Mouse (Mus musculus): Measurements from ENCODE around the gene Mterf4. TPM values are rescaled to one million over a fixed set of nuclear protein-coding genes. Genes with fewer than 3 reads are reported as not detected.

The Mterf4 gene
- polyA plus RNA-seq, 2 experiments = 20.3 to 23.6 TPM

DNA sequence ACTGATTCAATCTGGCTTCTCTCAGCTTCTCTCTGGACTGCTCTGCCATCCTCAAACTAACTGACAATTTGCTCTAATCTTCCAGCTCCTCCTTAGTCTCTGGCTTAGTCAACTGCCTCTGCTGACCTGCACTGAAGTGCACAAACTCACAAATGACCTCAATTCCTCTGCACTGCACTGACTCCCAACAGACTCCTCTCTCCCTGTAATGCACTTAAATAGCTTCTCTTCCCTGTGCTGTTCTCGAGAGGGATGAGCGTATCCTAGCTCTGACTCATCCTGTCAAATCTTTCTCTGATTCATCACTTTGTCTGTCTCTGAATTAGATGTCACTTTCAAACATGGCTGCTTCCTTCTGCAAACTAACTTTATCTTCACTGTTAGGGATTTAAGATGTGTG, 37.5 kb downstream of the Mterf4 start:
- TF ChIP-seq POLR2A (IDR thresholded peaks at IDR 0.05; ENCODE audit: borderline replicate concordance, extremely low read depth, insufficient read depth, insufficient read length) = no peak
- peaks cover 5% of the 10 kb centered on the region; the same call in 1 of the 2 replicates for H3K4me1 ChIP-seq (ENCODE audit: control insufficient read depth, insufficient read depth, low read length)
- 77% methylated on average over 2 of the region's 2 CpGs for WGBS

DNA sequence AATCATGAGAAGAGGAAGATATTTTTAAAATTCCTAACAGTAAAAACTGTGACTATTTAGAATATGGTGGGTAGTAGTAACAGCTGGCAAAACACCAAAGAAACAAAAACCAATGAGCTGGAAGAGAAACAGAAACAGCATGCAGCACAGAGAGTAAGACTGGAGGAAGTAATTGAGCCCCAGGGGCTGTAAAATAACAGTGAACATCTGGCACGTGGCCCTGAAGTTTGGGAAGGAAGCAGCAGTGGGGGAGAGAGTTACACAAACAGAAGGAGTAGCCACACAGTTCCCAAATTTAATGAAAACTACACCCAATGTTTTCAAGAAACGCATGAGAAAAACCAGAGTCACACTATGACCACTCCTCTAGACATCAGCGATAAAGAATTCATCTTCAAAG, 38.5 kb downstream of the Mterf4 start:
- H3K4me2 ChIP-seq (replicated peaks; ENCODE audit: low read depth, low read length, severe bottlenecking) = no peak overlapping the region
- DNase-seq (ENCODE audit: low spot score) = peak; percentile 68
- no peak overlapping the region for H3K27ac ChIP-seq (replicated peaks; ENCODE audit: low read depth, low read length)
- peaks cover 5% of the 10 kb centered on the region; the same call in 1 of the 2 replicates for H3K4me1 ChIP-seq (ENCODE audit: control insufficient read depth, insufficient read depth, low read length)
- TF ChIP-seq POLR2A (IDR thresholded peaks at IDR 0.05; ENCODE audit: borderline replicate concordance, extremely low read depth, insufficient read depth, insufficient read length) = no peak
- no peaks in the 10 kb centered on the region for H3K27me3 ChIP-seq (ENCODE audit: control insufficient read depth, insufficient read depth, low read length)
- ATAC-seq (ENCODE audit: low FRiP score, low read depth) = peak; percentile 25; the same call in 1 of the 2 replicates
- no peak overlapping the region for H3K4me3 ChIP-seq (replicated peaks; ENCODE audit: low read length)
- no peaks in the 10 kb centered on the region for H3K9me3 ChIP-seq (ENCODE audit: control insufficient read depth, low read length)
- 27% methylated on average over 3 of the region's 3 CpGs for WGBS
- H3K36me3 ChIP-seq (ENCODE audit: control insufficient read depth, insufficient read depth, low read length) = peaks cover 19% of the 10 kb centered on the region
- H3K9ac ChIP-seq (ENCODE audit: low read depth, low read length, severe bottlenecking) = no peak overlapping the region

More for the DNA sequence above, 37.5 kb downstream of the Mterf4 start:
- Histone ChIP-seq H3K4me2 (replicated peaks; ENCODE audit: low read depth, low read length, severe bottlenecking) (no peak overlapping the region), H3K9ac (ENCODE audit: low read depth, low read length, severe bottlenecking) (no peak overlapping the region), H3K27ac (replicated peaks; ENCODE audit: low read depth, low read length) (no peak overlapping the region), H3K27me3 (ENCODE audit: control insufficient read depth, insufficient read depth, low read length) (no peaks in the 10 kb centered on the region), H3K4me3 (replicated peaks; ENCODE audit: low read length) (no peak overlapping the region), H3K36me3 (ENCODE audit: control insufficient read depth, insufficient read depth, low read length) (peaks cover 23% of the 10 kb centered on the region), H3K9me3 (ENCODE audit: control insufficient read depth, low read length) (no peaks in the 10 kb centered on the region)
- DNase-seq (ENCODE audit: low spot score) (no peak), ATAC-seq (ENCODE audit: low FRiP score, low read depth) (no peak)

- Histone ChIP-seq H3K36me3 (ENCODE audit: control insufficient read depth, insufficient read depth, low read length) (peaks cover 18% of the 10 kb centered on the region), H3K4me1 (ENCODE audit: control insufficient read depth, insufficient read depth, low read length) (peaks cover 22% of the 10 kb centered on the region), H3K4me3 (replicated peaks; ENCODE audit: low read length) (no peak overlapping the region), H3K27me3 (ENCODE audit: control insufficient read depth, insufficient read depth, low read length) (no peaks in the 10 kb centered on the region), H3K9me3 (ENCODE audit: control insufficient read depth, low read length) (no peaks in the 10 kb centered on the region), H3K9ac (ENCODE audit: low read depth, low read length, severe bottlenecking) (no peak overlapping the region), H3K4me2 (replicated peaks; ENCODE audit: low read depth, low read length, severe bottlenecking) (no peak overlapping the region), H3K27ac (replicated peaks; ENCODE audit: low read depth, low read length) (no peak overlapping the region)
- WGBS = 91% methylated on average over 1 of the region's 1 CpGs
- ATAC-seq (ENCODE audit: low FRiP score, low read depth) (no peak), DNase-seq (ENCODE audit: low spot score) (no peak)
- no peak for TF ChIP-seq POLR2A (IDR thresholded peaks at IDR 0.05; ENCODE audit: borderline replicate concordance, extremely low read depth, insufficient read depth, insufficient read length)
Measured at GRCm38 (mm10) chr1:93257560-93257959, 48.2 kb downstream of the Mterf4 start.

- no peak overlapping the region for H3K9ac ChIP-seq (ENCODE audit: low read depth, low read length, severe bottlenecking)
- DNase-seq (ENCODE audit: low spot score) (no peak), ATAC-seq (ENCODE audit: low FRiP score, low read depth) (no peak)
- no peak overlapping the region for H3K4me2 ChIP-seq (replicated peaks; ENCODE audit: low read depth, low read length, severe bottlenecking)
- TF ChIP-seq POLR2A (IDR thresholded peaks at IDR 0.05; ENCODE audit: borderline replicate concordance, extremely low read depth, insufficient read depth, insufficient read length) = no peak
- no peak overlapping the region for H3K27ac ChIP-seq (replicated peaks; ENCODE audit: low read depth, low read length)
- H3K9me3 ChIP-seq (ENCODE audit: control insufficient read depth, low read length) = no peaks in the 10 kb centered on the region
- H3K27me3 ChIP-seq (ENCODE audit: control insufficient read depth, insufficient read depth, low read length) = no peaks in the 10 kb centered on the region
- peaks cover 5% of the 10 kb centered on the region; the same call in 1 of the 2 replicates for H3K36me3 ChIP-seq (ENCODE audit: control insufficient read depth, insufficient read depth, low read length)
- H3K4me1 ChIP-seq (ENCODE audit: control insufficient read depth, insufficient read depth, low read length) = peaks cover 32% of the 10 kb centered on the region
- H3K4me3 ChIP-seq (replicated peaks; ENCODE audit: low read length) = no peak overlapping the region
- 85% methylated on average over 7 of the region's 7 CpGs for WGBS
Measured at GRCm38 (mm10) chr1:93255761-93256160, 50.0 kb downstream of the Mterf4 start.

DNA sequence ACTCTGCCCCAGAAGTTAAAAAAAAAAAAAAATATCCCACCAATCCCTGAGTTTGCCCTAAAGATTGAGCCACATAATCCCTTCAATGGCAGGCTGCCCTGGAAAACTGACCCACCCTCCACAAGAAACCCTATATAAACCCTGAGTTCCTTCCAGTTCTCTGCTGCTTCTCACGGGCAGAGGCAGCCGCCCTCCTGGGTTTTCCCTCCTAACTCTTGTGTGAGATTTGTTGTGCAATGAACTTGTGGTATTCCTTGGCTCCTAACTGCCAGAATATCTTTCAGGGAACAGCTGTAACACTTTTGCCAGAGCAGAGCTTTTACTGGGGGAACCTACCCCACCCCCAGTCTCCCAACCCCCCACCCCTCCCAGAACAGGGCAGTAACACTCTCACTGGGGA, 53.1 kb downstream of the Mterf4 start:
- DNase-seq (ENCODE audit: low spot score) (no peak), ATAC-seq (ENCODE audit: low FRiP score, low read depth) (no peak)
- Histone ChIP-seq H3K27me3 (ENCODE audit: control insufficient read depth, insufficient read depth, low read length) (no peaks in the 10 kb centered on the region), H3K9ac (ENCODE audit: low read depth, low read length, severe bottlenecking) (peak overlapping the region; percentile 12; the same call in 1 of the 2 replicates), H3K36me3 (ENCODE audit: control insufficient read depth, insufficient read depth, low read length) (peaks cover 5% of the 10 kb centered on the region; the same call in 1 of the 2 replicates), H3K9me3 (ENCODE audit: control insufficient read depth, low read length) (no peaks in the 10 kb centered on the region), H3K4me1 (ENCODE audit: control insufficient read depth, insufficient read depth, low read length) (peaks cover 32% of the 10 kb centered on the region), H3K27ac (replicated peaks; ENCODE audit: low read depth, low read length) (0 out of 2 replicates have a peak overlapping the region, but pooled peaks have one; percentile 33), H3K4me2 (replicated peaks; ENCODE audit: low read depth, low read length, severe bottlenecking) (no peak overlapping the region), H3K4me3 (replicated peaks; ENCODE audit: low read length) (no peak overlapping the region)
- WGBS = 6% methylated on average over 2 of the region's 2 CpGs
- no peak for TF ChIP-seq POLR2A (IDR thresholded peaks at IDR 0.05; ENCODE audit: borderline replicate concordance, extremely low read depth, insufficient read depth, insufficient read length)

Small RNAs within 50 kb of the gene (microRNA-seq; reads per million reads assigned to microRNA genes)
- not detected for gene Mir6345
- 0.92 reads per million for gene Mir6901
- gene Mir6902 = not detected

Other genes with a start within 250 kb of the Mterf4 start
- gene Kif1a, start 204.0 kb downstream of the Mterf4 start, polyA plus RNA-seq (2012; rRNA removed) = 8.1 and 10.4 TPM in 2 replicates
- 16.4 and 17.5 TPM in 2 replicates for gene Kif1a, start 204.0 kb downstream of the Mterf4 start, polyA plus RNA-seq (2014; fragmentation: Nextera tagmentation; extraction: Ambion mirVana)
- gene Agxt, start 170.7 kb downstream of the Mterf4 start, polyA plus RNA-seq (2012; rRNA removed) = not detected in 2 replicates
- not detected in 2 replicates for gene Agxt, start 170.7 kb downstream of the Mterf4 start, polyA plus RNA-seq (2014; fragmentation: Nextera tagmentation; extraction: Ambion mirVana)
- gene 2310007B03Rik, start 145.0 kb downstream of the Mterf4 start, polyA plus RNA-seq (2012; rRNA removed) = 2.9 and 4.2 TPM in 2 replicates
- 6.9 and 9.0 TPM in 2 replicates for gene 2310007B03Rik, start 145.0 kb downstream of the Mterf4 start, polyA plus RNA-seq (2014; fragmentation: Nextera tagmentation; extraction: Ambion mirVana)
- 0.39 and 0.46 TPM in 2 replicates for gene Crocc2, start 137.2 kb downstream of the Mterf4 start, polyA plus RNA-seq (2012; rRNA removed)
- gene Crocc2, start 137.2 kb downstream of the Mterf4 start, polyA plus RNA-seq (2014; fragmentation: Nextera tagmentation; extraction: Ambion mirVana) = 0.17 and 0.51 TPM in 2 replicates
- gene Sned1, start 70.1 kb downstream of the Mterf4 start, polyA plus RNA-seq (2012; rRNA removed) = 52.0 and 65.8 TPM in 2 replicates
- gene Sned1, start 70.1 kb downstream of the Mterf4 start, polyA plus RNA-seq (2014; fragmentation: Nextera tagmentation; extraction: Ambion mirVana) = 20.6 and 21.8 TPM in 2 replicates
- 8.0 and 10.9 TPM in 2 replicates for gene Ppp1r7, start 36.9 kb upstream of the Mterf4 start, polyA plus RNA-seq (2012; rRNA removed)
- 38.1 and 41.9 TPM in 2 replicates for gene Ppp1r7, start 36.9 kb upstream of the Mterf4 start, polyA plus RNA-seq (2014; fragmentation: Nextera tagmentation; extraction: Ambion mirVana)
- gene Pask, start 37.6 kb upstream of the Mterf4 start, polyA plus RNA-seq (2012; rRNA removed) = 17.8 and 19.3 TPM in 2 replicates
- 11.2 and 11.7 TPM in 2 replicates for gene Pask, start 37.6 kb upstream of the Mterf4 start, polyA plus RNA-seq (2014; fragmentation: Nextera tagmentation; extraction: Ambion mirVana)
- gene Ano7, start 68.0 kb upstream of the Mterf4 start, polyA plus RNA-seq (2012; rRNA removed) = 4.7 and 4.8 TPM in 2 replicates
- gene Ano7, start 68.0 kb upstream of the Mterf4 start, polyA plus RNA-seq (2014; fragmentation: Nextera tagmentation; extraction: Ambion mirVana) = 1.5 and 2.2 TPM in 2 replicates
- 169 and 196 TPM in 2 replicates for gene Hdlbp, start 172.9 kb upstream of the Mterf4 start, polyA plus RNA-seq (2012; rRNA removed)
- gene Hdlbp, start 172.9 kb upstream of the Mterf4 start, polyA plus RNA-seq (2014; fragmentation: Nextera tagmentation; extraction: Ambion mirVana) = 163 and 180 TPM in 2 replicates
- gene Farp2, start 206.2 kb upstream of the Mterf4 start, polyA plus RNA-seq (2012; rRNA removed) = 8.7 and 9.3 TPM in 2 replicates
- gene Farp2, start 206.2 kb upstream of the Mterf4 start, polyA plus RNA-seq (2014; fragmentation: Nextera tagmentation; extraction: Ambion mirVana) = 7.5 and 9.2 TPM in 2 replicates

Measured in limb, embryonic 14.5 days (tissue).